Mouse (Mus musculus): ENCODE measurements around the gene Fem1b. TPM values are rescaled to one million over a fixed set of nuclear protein-coding genes. Genes with fewer than 3 reads are reported as not detected.
"Not testable (repeated sequence)": the region's sequence is repeated elsewhere in the genome, so short reads cannot be mapped to it uniquely, and the experiment has no call there.

Fem1b gene
- polyA plus RNA-seq, 1 experiment from 2014 or later = 38.2 TPM

GRCm38 (mm10) chr9:62820829-62821228 is 9.1 kb upstream of the Fem1b start:
- H3K27ac ChIP-seq (ENCODE audit: low read depth, low read length) = no peak overlapping the region

GRCm38 (mm10) chr9:62819910-62820309 is 8.2 kb upstream of the Fem1b start:
- H3K4me3 ChIP-seq (ENCODE audit: low read length); H3K9me3 ChIP-seq (ENCODE audit: control insufficient read depth, low read length); H3K4me2 ChIP-seq (replicated peaks; ENCODE audit: low read depth, low read length); H3K36me3 ChIP-seq (ENCODE audit: control insufficient read depth, insufficient read depth, low read length); H3K27ac ChIP-seq (ENCODE audit: low read depth, low read length); H3K27me3 ChIP-seq (ENCODE audit: control insufficient read depth, insufficient read depth, low read length); H3K9ac ChIP-seq (ENCODE audit: low read depth, low read length); ATAC-seq (ENCODE audit: low FRiP score, low TSS enrichment); H3K4me1 ChIP-seq (ENCODE audit: control insufficient read depth, insufficient read depth, low read length): not testable (repeated sequence)
- WGBS = 88% methylated on average over 6 of the region's 6 CpGs

More at GRCm38 (mm10) chr9:62820829-62821228, 9.1 kb upstream of the Fem1b start:
- Histone ChIP-seq H3K27me3 (ENCODE audit: control insufficient read depth, insufficient read depth, low read length) (no peaks in the 10 kb centered on the region), H3K4me1 (ENCODE audit: control insufficient read depth, insufficient read depth, low read length) (peaks cover 1% of the 10 kb centered on the region; the same call in 1 of the 2 replicates), H3K4me3 (ENCODE audit: low read length) (no peak overlapping the region), H3K9ac (ENCODE audit: low read depth, low read length) (no peak overlapping the region), H3K9me3 (ENCODE audit: control insufficient read depth, low read length) (no peaks in the 10 kb centered on the region), H3K4me2 (replicated peaks; ENCODE audit: low read depth, low read length) (no peak overlapping the region), H3K36me3 (ENCODE audit: control insufficient read depth, insufficient read depth, low read length) (no peaks in the 10 kb centered on the region)
- 88% methylated on average over 6 of the region's 6 CpGs for WGBS
- ATAC-seq (ENCODE audit: low FRiP score, low TSS enrichment) = no peak

GRCm38 (mm10) chr9:62819494-62819893 is 7.8 kb upstream of the Fem1b start:
- Histone ChIP-seq H3K27ac (ENCODE audit: low read depth, low read length) (no peak overlapping the region), H3K4me1 (ENCODE audit: control insufficient read depth, insufficient read depth, low read length) (no peaks in the 10 kb centered on the region), H3K36me3 (ENCODE audit: control insufficient read depth, insufficient read depth, low read length) (no peaks in the 10 kb centered on the region), H3K4me2 (replicated peaks; ENCODE audit: low read depth, low read length) (no peak overlapping the region), H3K9me3 (ENCODE audit: control insufficient read depth, low read length) (no peaks in the 10 kb centered on the region), H3K9ac (ENCODE audit: low read depth, low read length) (no peak overlapping the region), H3K4me3 (ENCODE audit: low read length) (no peak overlapping the region), H3K27me3 (ENCODE audit: control insufficient read depth, insufficient read depth, low read length) (no peaks in the 10 kb centered on the region)
- 75% methylated on average over 3 of the region's 3 CpGs for WGBS
- ATAC-seq (ENCODE audit: low FRiP score, low TSS enrichment) = no peak

- 82% methylated on average over 4 of the region's 4 CpGs for WGBS
- H3K27ac ChIP-seq (ENCODE audit: low read depth, low read length) = no peak overlapping the region
- no peaks in the 10 kb centered on the region for H3K9me3 ChIP-seq (ENCODE audit: control insufficient read depth, low read length)
- no peak overlapping the region for H3K4me3 ChIP-seq (ENCODE audit: low read length)
- no peak overlapping the region for H3K4me2 ChIP-seq (replicated peaks; ENCODE audit: low read depth, low read length)
- no peaks in the 10 kb centered on the region for H3K4me1 ChIP-seq (ENCODE audit: control insufficient read depth, insufficient read depth, low read length)
- no peak for ATAC-seq (ENCODE audit: low FRiP score, low TSS enrichment)
- no peaks in the 10 kb centered on the region for H3K36me3 ChIP-seq (ENCODE audit: control insufficient read depth, insufficient read depth, low read length)
- no peak overlapping the region for H3K9ac ChIP-seq (ENCODE audit: low read depth, low read length)
- H3K27me3 ChIP-seq (ENCODE audit: control insufficient read depth, insufficient read depth, low read length) = no peaks in the 10 kb centered on the region
Measured at GRCm38 (mm10) chr9:62817828-62818614, 6.3 kb upstream of the Fem1b start.

GRCm38 (mm10) chr9:62817099-62817571 is 5.4 kb upstream of the Fem1b start:
- ATAC-seq (ENCODE audit: low FRiP score, low TSS enrichment) = no peak
- 78% methylated on average over 12 of the region's 12 CpGs for WGBS

GRCm38 (mm10) chr9:62816323-62817098 is 4.8 kb upstream of the Fem1b start:
- 83% methylated on average over 9 of the region's 9 CpGs for WGBS
- H3K4me2 ChIP-seq (replicated peaks; ENCODE audit: low read depth, low read length) = no peak overlapping the region
- ATAC-seq (ENCODE audit: low FRiP score, low TSS enrichment) = no peak

More at GRCm38 (mm10) chr9:62817099-62817571, 5.4 kb upstream of the Fem1b start:
- no peaks in the 10 kb centered on the region for H3K9me3 ChIP-seq (ENCODE audit: control insufficient read depth, low read length)
- no peaks in the 10 kb centered on the region for H3K4me1 ChIP-seq (ENCODE audit: control insufficient read depth, insufficient read depth, low read length)
- H3K9ac ChIP-seq (ENCODE audit: low read depth, low read length) = no peak overlapping the region
- no peak overlapping the region for H3K4me2 ChIP-seq (replicated peaks; ENCODE audit: low read depth, low read length)
- H3K27me3 ChIP-seq (ENCODE audit: control insufficient read depth, insufficient read depth, low read length) = no peaks in the 10 kb centered on the region
- no peak overlapping the region for H3K4me3 ChIP-seq (ENCODE audit: low read length)
- H3K36me3 ChIP-seq (ENCODE audit: control insufficient read depth, insufficient read depth, low read length) = no peaks in the 10 kb centered on the region
- H3K27ac ChIP-seq (ENCODE audit: low read depth, low read length) = no peak overlapping the region

GRCm38 (mm10) chr9:62814751-62815150 is 3.0 kb upstream of the Fem1b start:
- WGBS = 90% methylated on average over 2 of the region's 2 CpGs
- Histone ChIP-seq H3K36me3 (ENCODE audit: control insufficient read depth, insufficient read depth, low read length) (no peaks in the 10 kb centered on the region), H3K27ac (ENCODE audit: low read depth, low read length) (no peak overlapping the region), H3K27me3 (ENCODE audit: control insufficient read depth, insufficient read depth, low read length) (no peaks in the 10 kb centered on the region), H3K4me3 (ENCODE audit: low read length) (no peak overlapping the region), H3K4me2 (replicated peaks; ENCODE audit: low read depth, low read length) (no peak overlapping the region), H3K4me1 (ENCODE audit: control insufficient read depth, insufficient read depth, low read length) (peaks cover 3% of the 10 kb centered on the region; the same call in 1 of the 2 replicates), H3K9me3 (ENCODE audit: control insufficient read depth, low read length) (no peaks in the 10 kb centered on the region), H3K9ac (ENCODE audit: low read depth, low read length) (no peak overlapping the region)
- ATAC-seq (ENCODE audit: low FRiP score, low TSS enrichment) = no peak

More at GRCm38 (mm10) chr9:62816323-62817098, 4.8 kb upstream of the Fem1b start:
- Histone ChIP-seq H3K9me3 (ENCODE audit: control insufficient read depth, low read length) (no peaks in the 10 kb centered on the region), H3K4me1 (ENCODE audit: control insufficient read depth, insufficient read depth, low read length) (no peaks in the 10 kb centered on the region), H3K36me3 (ENCODE audit: control insufficient read depth, insufficient read depth, low read length) (no peaks in the 10 kb centered on the region), H3K4me3 (ENCODE audit: low read length) (no peak overlapping the region), H3K27ac (ENCODE audit: low read depth, low read length) (no peak overlapping the region), H3K27me3 (ENCODE audit: control insufficient read depth, insufficient read depth, low read length) (no peaks in the 10 kb centered on the region), H3K9ac (ENCODE audit: low read depth, low read length) (no peak overlapping the region)

- no peaks in the 10 kb centered on the region for H3K9me3 ChIP-seq (ENCODE audit: control insufficient read depth, low read length)
- H3K4me3 ChIP-seq (ENCODE audit: low read length) = peak overlapping the region; percentile 98
- H3K36me3 ChIP-seq (ENCODE audit: control insufficient read depth, insufficient read depth, low read length) = no peaks in the 10 kb centered on the region
- H3K4me1 ChIP-seq (ENCODE audit: control insufficient read depth, insufficient read depth, low read length) = peaks cover 8% of the 10 kb centered on the region
- H3K9ac ChIP-seq (ENCODE audit: low read depth, low read length) = peak overlapping the region; percentile 97
- peak overlapping the region; percentile 95 for H3K27ac ChIP-seq (ENCODE audit: low read depth, low read length)
- WGBS = 17% methylated on average over 14 of the region's 14 CpGs
- H3K4me2 ChIP-seq (replicated peaks; ENCODE audit: low read depth, low read length) = peak overlapping the region; percentile 77
- no peaks in the 10 kb centered on the region for H3K27me3 ChIP-seq (ENCODE audit: control insufficient read depth, insufficient read depth, low read length)
- no peak; the same call in 1 of the 2 replicates for ATAC-seq (ENCODE audit: low FRiP score, low TSS enrichment)
Measured at GRCm38 (mm10) chr9:62812216-62813049, 699 bp upstream of the Fem1b start.
